Mouse (Mus musculus) heart, embryonic 13.5 days (tissue): ENCODE data around the gene Ryk. TPM values are rescaled to one million over a fixed set of nuclear protein-coding genes. Genes with fewer than 3 reads are reported as not detected.
A peak's percentile ranks its signal among the peaks of the same experiment; 100 is the strongest.

ENCODE experiments used
- ATAC-seq: fragments of 200-750 bp; cut with Nextera tagmentation; 2 replicates; pipeline ENCODE4 v1.8.0; 2017; ENCODE audit warnings: moderate TSS enrichment; ENCODE audit not compliant: insufficient number of reproducible peaks, low FRiP score, low TSS enrichment; ENCODE audit errors: extremely low read depth
- H3K27ac ChIP-seq: fragments of 300-500 bp; sonication (generic); replicated peaks from 2 replicates; pipeline ENCODE4 v1.5.1; 2015; ENCODE audit warnings: moderate library complexity, mild to moderate bottlenecking, inconsistent platforms
- H3K27me3 ChIP-seq: fragments of 300-500 bp; sonication (generic); replicated peaks from 2 replicates; pipeline ENCODE4 v1.6.1; 2015; ENCODE audit warnings: mild to moderate bottlenecking, inconsistent platforms
- H3K36me3 ChIP-seq: fragments of 300-500 bp; sonication (generic); 2 replicates; pipeline ENCODE4 v1.6.1; 2015; ENCODE audit warnings: mild to moderate bottlenecking, inconsistent platforms
- H3K4me1 ChIP-seq: fragments of 300-500 bp; sonication (generic); 2 replicates; pipeline ENCODE4 v1.6.1; 2015; ENCODE audit warnings: inconsistent platforms
- H3K4me2 ChIP-seq: fragments of 300-500 bp; sonication (generic); 2 replicates; pipeline ENCODE4 v1.6.1; 2015; ENCODE audit warnings: inconsistent platforms, mild to moderate bottlenecking, moderate library complexity
- H3K4me3 ChIP-seq: fragments of 300-500 bp; sonication (generic); 2 replicates; pipeline ENCODE4 v1.5.1; 2015; ENCODE audit warnings: moderate library complexity, mild to moderate bottlenecking, inconsistent platforms
- H3K9ac ChIP-seq: fragments of 300-500 bp; sonication (generic); 2 replicates; pipeline ENCODE4 v1.6.1; 2015; ENCODE audit warnings: inconsistent platforms, mild to moderate bottlenecking, moderate library complexity
- H3K9me3 ChIP-seq: fragments of 300-500 bp; sonication (generic); 2 replicates; pipeline ENCODE4 v1.6.1; 2016; ENCODE audit warnings: inconsistent platforms
- whole genome bisulfite sequencing: fragments of 180-500 bp; shearing (Covaris S2); methylation state at CpG from one replicate; pipeline ENCODE4 v1.1.7; 2015; ENCODE audit warnings: mixed read lengths; 5-methylcytosine and 5-hydroxymethylcytosine counted together
- polyA plus RNA-seq: library from polyadenylated mRNA; unstranded; fragments of >200 nt; fragmentation: Nextera tagmentation; extraction: Ambion mirVana; gene quantifications from 2 replicates; pipeline ENCODE4 v1.2.1, GENCODE M21; 2015

The Ryk gene
- polyA plus RNA-seq, 1 experiment from 2014 or later: 9.6 TPM

DNA sequence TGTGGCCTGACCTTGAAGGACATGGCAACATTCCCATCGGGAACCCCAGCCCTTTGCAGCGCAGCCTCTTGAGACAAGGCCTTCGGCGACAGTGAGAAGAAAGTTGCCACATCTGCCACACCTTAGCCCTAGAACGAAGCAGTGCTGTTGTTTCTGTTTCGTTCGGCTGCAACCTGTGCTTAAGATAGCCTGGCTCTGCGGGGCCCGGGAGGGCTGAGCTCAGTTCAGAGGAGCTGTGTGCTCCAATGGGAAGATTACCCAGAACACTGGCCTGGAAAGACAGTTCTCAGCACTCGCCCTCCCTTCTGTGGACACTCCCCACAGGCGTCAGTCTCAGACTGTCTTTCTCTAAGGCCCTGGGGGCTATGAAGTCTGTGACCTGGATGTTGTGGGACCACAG lies 89.1 kb downstream of the Ryk start:
- Histone ChIP-seq H3K9me3 (no peaks in the 10 kb centered on the region), H3K4me1 (peaks cover 19% of the 10 kb centered on the region), H3K4me2 (no peak overlapping the region), H3K9ac (no peak overlapping the region), H3K27me3 (no peaks in the 10 kb centered on the region), H3K36me3 (no peaks in the 10 kb centered on the region), H3K27ac (no peak overlapping the region), H3K4me3 (no peak overlapping the region)
- 61% methylated on average over 11 of the region's 11 CpGs for WGBS
- ATAC-seq: no peak

DNA sequence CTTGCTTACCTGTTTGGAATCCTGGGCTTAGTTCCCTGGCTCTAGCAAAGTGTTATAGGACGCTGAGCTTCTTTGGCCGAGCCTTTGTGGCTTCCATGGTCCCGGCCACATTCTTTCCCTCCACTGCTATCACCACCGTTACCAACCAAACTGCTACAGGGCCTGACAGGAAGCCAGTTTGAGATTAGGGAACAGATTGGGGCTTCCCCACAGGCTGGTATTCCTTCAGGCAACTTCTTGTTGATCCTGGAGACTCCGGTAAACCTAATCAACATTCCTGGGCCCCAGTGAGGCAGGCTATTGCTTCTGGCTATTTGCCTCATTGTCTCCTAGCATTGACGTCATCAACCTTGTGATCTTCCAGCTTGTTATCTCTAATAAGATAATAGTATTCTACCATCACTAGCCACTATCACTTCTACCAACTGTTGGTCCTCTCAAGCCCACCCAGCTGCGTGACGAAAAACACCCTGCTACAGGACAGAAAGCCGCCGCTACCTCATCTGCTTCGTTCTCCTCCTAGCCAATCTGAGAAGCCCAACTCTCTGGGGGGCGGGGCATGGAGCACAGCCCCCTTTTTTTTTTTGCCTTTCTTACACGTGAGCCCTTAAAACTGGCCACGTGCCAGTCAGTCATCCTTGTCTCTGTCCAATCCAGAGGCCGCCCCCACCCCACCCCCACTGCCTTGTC lies 90.1 kb downstream of the Ryk start:
- 35% methylated on average over 15 of the region's 15 CpGs for WGBS
- H3K4me1 ChIP-seq: peaks cover 19% of the 10 kb centered on the region
- H3K36me3 ChIP-seq: no peaks in the 10 kb centered on the region
- no peaks in the 10 kb centered on the region for H3K9me3 ChIP-seq
- H3K27ac ChIP-seq: 0 out of 2 replicates have a peak overlapping the region, but pooled peaks have one; percentile 21
- no peak overlapping the region for H3K4me3 ChIP-seq
- no peak overlapping the region for H3K9ac ChIP-seq
- H3K27me3 ChIP-seq: no peaks in the 10 kb centered on the region
- no peak for ATAC-seq
- peak overlapping the region; percentile 22 for H3K4me2 ChIP-seq

DNA sequence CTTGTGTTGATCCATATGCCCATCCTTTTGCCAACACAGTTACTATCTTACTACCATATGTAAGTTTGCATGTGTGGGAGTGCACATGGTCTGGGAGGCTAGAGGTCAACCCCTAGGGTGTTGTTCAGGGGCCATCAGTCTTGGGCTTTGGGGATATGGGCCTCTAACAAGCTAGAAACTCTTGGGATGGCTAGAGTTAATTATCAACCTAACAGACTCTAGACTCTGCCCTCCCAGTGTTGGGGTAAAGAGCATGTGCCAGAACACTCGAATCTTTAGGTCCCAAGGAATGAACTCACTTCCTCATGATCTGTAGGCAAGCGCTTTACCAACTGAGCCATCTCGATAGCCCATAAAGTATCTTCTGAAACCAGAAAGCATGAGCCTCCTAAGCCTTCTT lies 91.4 kb downstream of the Ryk start:
- Histone ChIP-seq H3K4me1 (peaks cover 19% of the 10 kb centered on the region), H3K27me3 (no peaks in the 10 kb centered on the region), H3K4me3 (no peak overlapping the region), H3K9me3 (no peaks in the 10 kb centered on the region), H3K36me3 (no peaks in the 10 kb centered on the region), H3K4me2 (no peak overlapping the region), H3K9ac (no peak overlapping the region), H3K27ac (no peak overlapping the region)
- WGBS: 80% methylated on average over 3 of the region's 3 CpGs
- ATAC-seq: no peak

DNA sequence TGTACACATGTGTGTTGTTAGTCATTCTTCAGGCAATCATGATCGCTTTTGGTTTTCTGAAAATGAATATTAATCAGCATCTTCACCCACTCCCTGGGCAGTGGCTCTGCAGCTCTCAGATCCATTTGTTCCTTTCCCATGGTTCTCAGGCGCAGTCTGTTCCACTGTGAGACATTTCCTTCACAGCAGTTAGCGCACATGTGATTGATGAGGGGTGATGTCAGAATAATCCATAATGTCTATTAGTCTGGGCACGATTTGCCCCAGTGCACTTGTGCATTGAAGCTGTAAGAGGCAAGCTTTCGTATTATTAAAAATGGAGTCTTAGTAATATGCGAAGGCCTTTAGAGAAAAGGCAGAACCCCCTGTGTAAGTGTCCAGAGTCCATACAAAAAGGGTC lies 95.1 kb downstream of the Ryk start:
- Histone ChIP-seq H3K27ac (no peak overlapping the region), H3K9me3 (no peaks in the 10 kb centered on the region), H3K36me3 (no peaks in the 10 kb centered on the region), H3K4me3 (no peak overlapping the region), H3K27me3 (no peaks in the 10 kb centered on the region), H3K4me2 (no peak overlapping the region), H3K4me1 (peaks cover 13% of the 10 kb centered on the region), H3K9ac (no peak overlapping the region)
- WGBS: 86% methylated on average over 6 of the region's 6 CpGs
- no peak for ATAC-seq

DNA sequence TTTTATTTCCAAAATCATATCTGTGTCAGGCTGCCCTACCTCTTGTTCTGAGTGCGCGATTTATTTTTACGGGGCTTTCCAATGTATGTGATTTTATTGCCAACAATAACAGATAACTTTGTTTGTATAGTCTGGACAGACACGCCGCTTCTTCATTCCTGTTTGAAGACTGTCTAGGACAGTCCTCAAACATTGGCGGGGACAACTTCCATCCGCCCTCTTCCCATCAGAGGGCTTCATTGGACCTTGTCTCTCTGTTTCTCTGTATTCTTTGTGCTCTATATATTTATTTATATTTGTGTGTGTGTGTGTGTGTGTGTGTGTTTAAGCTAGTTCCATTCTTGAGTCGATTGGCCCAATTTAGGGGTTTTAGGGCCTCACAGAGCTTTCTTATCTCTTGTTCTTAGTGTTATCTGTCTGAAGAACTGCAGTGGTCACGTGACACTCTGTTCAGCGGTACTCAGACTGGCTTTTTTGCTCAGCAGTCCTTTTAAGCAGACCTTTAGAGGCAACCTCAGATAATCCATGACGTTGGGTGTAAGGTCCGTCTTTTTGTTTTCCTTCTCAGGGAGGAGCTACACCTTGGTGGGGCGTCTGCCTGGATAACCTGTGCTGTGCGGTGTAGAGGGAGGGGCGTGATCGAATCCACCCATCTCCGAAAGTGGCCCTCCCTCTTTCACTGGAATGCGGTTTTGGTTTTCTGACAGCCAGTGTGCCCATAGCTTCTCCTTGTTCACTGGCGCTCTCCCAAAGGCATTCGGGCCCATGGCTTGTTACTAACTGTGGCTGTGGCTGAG lies 99.4 kb downstream of the Ryk start:
- Histone ChIP-seq H3K4me1 (peaks cover 8% of the 10 kb centered on the region), H3K9ac (peak overlapping the region; percentile 55; the same call in 1 of the 2 replicates), H3K4me2 (peak overlapping the region; percentile 66), H3K27me3 (no peaks in the 10 kb centered on the region), H3K4me3 (peak overlapping the region; percentile 40), H3K27ac (no peak overlapping the region), H3K36me3 (no peaks in the 10 kb centered on the region), H3K9me3 (no peaks in the 10 kb centered on the region)
- no peak; the same call in 1 of the 2 replicates for ATAC-seq
- WGBS: 26% methylated on average over 20 of the region's 20 CpGs

DNA sequence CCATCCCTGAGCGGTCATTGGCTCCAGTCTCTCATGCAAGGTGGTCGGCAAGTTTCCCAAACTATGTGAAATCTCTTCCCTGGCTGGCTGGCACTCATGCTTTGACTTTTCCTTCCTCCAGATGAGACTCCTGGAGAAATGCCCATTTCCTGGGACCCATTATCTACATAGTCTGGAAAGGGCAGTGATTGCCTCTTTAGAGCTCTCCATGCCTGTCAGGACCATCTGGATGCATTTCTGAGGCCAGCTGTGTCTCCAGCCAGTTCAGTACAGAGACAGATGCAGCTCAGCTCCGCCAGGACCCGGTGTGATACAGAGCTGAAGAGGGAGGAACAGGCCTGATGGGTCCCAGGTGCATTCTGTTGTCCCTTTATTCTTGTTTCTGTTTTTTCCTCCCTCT lies 107.5 kb downstream of the Ryk start:
- no peak for ATAC-seq
- Histone ChIP-seq H3K9ac (no peak overlapping the region), H3K36me3 (no peaks in the 10 kb centered on the region), H3K27ac (no peak overlapping the region), H3K4me1 (no peaks in the 10 kb centered on the region), H3K4me3 (no peak overlapping the region), H3K27me3 (no peaks in the 10 kb centered on the region), H3K4me2 (no peak overlapping the region), H3K9me3 (no peaks in the 10 kb centered on the region)
- WGBS: 73% methylated on average over 4 of the region's 4 CpGs

DNA sequence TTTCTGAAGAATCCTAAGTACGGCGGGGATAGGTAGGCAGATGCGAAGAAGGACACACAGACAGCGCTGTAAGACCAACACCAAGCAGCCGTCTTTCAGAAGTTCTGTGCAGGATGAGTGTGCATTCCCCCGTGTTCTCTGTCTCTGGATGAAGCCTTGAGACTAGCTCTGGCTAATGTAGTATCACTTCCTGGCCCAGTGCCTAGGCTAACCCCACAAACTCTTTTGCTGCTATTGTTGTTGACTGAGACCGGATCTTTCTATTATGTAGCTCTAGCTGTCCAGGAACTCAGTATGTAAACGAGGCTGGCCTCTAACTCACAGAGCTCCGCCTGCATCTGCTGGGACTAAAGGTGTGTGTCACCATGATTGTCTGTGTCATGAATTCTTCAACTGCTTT lies 110.2 kb downstream of the Ryk start:
- Histone ChIP-seq H3K4me1 (no peaks in the 10 kb centered on the region), H3K4me3 (no peak overlapping the region), H3K36me3 (no peaks in the 10 kb centered on the region), H3K27me3 (no peaks in the 10 kb centered on the region), H3K9ac (no peak overlapping the region), H3K4me2 (no peak overlapping the region), H3K9me3 (no peaks in the 10 kb centered on the region), H3K27ac (no peak overlapping the region)
- 85% methylated on average over 9 of the region's 9 CpGs for WGBS
- ATAC-seq: no peak

DNA sequence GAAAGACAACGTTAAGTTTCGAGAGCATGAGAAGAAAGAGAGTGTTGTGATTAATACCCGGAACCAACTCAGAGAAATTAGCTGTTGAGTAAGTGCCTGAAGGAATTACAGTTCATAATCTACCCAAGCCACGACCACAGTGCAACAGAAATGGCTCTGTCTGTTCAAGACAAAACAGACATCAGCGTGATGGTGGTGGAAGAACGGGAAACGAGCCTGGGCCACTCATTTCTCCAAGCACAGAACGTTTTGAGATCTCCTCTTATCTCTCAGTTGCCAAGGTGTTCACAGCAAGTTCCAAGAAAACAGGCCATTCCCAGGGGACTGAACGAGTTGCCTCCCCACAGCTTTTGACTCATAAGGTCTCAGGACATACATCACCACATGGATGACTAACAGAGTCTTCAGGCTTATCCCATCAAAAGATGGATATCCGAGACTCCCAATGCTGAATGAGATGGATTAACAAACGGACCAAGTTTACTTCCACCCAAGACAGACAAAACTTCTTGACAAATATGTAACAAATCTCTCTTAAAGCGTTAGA lies 111.8 kb downstream of the Ryk start:
- 61% methylated on average over 12 of the region's 12 CpGs for WGBS
- Histone ChIP-seq H3K9me3 (no peaks in the 10 kb centered on the region), H3K4me2 (no peak overlapping the region), H3K4me1 (no peaks in the 10 kb centered on the region), H3K36me3 (no peaks in the 10 kb centered on the region), H3K27ac (no peak overlapping the region), H3K27me3 (no peaks in the 10 kb centered on the region), H3K9ac (no peak overlapping the region), H3K4me3 (no peak overlapping the region)
- no peak for ATAC-seq

DNA sequence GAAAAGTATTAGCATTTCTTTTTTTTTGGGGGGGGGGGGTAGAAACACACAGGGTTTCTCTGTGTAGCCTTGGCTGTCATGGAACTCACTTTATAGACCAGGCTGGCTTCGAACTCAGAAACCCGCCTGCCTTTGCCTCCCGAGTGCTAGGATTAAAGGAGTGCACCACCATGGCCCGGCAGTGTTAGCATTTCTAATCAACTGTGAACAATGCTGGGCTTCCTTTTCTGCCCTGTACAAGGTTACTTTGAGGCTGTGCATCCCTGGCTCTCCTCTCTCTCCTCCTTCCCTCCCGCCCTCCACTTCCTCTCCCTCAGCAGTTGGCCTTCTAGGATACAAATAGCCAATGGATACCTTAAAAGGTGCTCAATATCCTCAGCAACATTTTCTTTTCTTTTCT lies 114.0 kb downstream of the Ryk start:
- no peaks in the 10 kb centered on the region for H3K4me1 ChIP-seq
- H3K4me3 ChIP-seq: no peak overlapping the region
- no peaks in the 10 kb centered on the region for H3K36me3 ChIP-seq
- no peaks in the 10 kb centered on the region for H3K9me3 ChIP-seq
- H3K27ac ChIP-seq: no peak overlapping the region
- H3K4me2 ChIP-seq: no peak overlapping the region
- H3K9ac ChIP-seq: no peak overlapping the region
- 69% methylated on average over 5 of the region's 5 CpGs for WGBS
- H3K27me3 ChIP-seq: no peaks in the 10 kb centered on the region
- no peak for ATAC-seq

DNA sequence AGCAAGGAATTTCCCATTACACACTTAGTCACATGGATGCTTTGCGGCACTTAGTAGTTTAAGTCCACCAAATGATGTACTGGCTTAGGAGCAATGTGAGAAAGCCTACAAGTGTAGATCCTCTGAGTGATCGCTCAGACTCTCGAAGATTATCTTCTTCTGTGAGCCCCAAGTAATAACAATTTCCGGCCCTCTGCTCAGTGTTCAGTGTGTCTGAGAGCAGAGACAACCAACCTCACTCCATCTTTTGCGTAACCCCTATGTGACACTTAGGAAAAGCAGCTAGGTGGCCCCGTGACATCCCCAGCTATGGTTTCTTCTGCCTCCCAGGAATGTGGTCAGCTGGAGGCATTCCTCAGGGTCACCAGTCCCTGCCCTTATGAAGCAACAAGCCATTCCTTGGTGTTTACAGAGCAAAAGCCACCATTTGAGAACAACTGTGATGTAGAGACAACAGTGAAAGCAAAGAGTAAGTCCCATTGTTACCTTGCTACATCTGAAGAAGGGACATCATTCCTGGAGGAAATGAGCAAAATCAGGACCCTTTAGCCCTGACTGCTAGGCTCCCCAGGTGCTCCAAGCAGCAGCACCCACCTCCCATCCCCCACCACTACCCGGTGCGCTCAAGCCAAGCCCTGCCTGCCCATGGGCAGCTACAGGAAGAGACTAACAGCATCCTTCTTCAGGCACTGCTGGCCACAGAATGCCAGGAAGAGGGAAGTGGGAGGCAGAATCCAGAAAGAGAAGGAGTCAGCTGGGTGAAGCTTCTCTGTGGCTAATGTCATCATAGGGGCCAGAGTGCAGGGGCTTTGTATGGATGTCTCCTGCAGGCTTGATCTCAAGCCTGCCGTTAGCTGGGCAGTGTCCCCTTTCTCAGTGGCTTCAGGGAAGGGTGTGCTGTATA lies 116.6 kb downstream of the Ryk start:
- ATAC-seq: no peak
- Histone ChIP-seq H3K27ac (no peak overlapping the region), H3K4me2 (no peak overlapping the region), H3K9me3 (no peaks in the 10 kb centered on the region), H3K9ac (no peak overlapping the region), H3K4me3 (no peak overlapping the region), H3K36me3 (no peaks in the 10 kb centered on the region), H3K4me1 (no peaks in the 10 kb centered on the region), H3K27me3 (no peaks in the 10 kb centered on the region)
- WGBS: 82% methylated on average over 9 of the region's 9 CpGs

DNA sequence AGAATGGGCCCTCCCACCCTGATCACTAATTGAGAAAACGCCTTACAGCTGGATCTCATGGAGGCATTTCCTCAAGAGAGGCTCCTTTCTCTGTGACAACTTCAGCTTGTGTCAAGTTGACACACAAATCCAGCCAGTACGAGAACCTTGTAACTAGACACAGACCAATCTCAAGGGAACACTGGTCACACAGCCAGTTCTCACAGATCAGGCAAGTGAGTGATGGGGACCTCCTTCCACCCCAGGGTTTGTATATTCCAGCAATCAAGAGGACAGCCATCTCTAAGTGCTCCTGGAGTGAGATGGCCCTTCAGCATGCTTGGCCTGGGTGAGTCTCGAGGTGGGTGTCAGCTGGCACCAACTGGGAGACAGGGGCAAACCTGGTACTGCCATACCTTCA lies 121.1 kb downstream of the Ryk start:
- H3K9me3 ChIP-seq: no peaks in the 10 kb centered on the region
- 61% methylated on average over 3 of the region's 3 CpGs for WGBS
- no peak overlapping the region for H3K9ac ChIP-seq
- H3K4me3 ChIP-seq: no peak overlapping the region
- no peaks in the 10 kb centered on the region for H3K36me3 ChIP-seq
- ATAC-seq: no peak
- H3K27me3 ChIP-seq: no peaks in the 10 kb centered on the region
- H3K4me1 ChIP-seq: no peaks in the 10 kb centered on the region
- H3K4me2 ChIP-seq: no peak overlapping the region
- no peak overlapping the region for H3K27ac ChIP-seq
